Mouse (Mus musculus) CH12.LX (cell line): ENCODE data around the gene Srgn. TPM values are rescaled to one million over a fixed set of nuclear protein-coding genes. Genes with fewer than 3 reads are reported as not detected.

Experiments
- DNase-seq: peaks from one replicate; pipeline ENCODE4 v3.0.0-alpha.2; 2013; ENCODE audit errors: extremely low read depth
- H3K27ac ChIP-seq: 2 replicates; pipeline ENCODE4 v1.5.1; 2012; ENCODE audit warnings: low read depth, mild to moderate bottlenecking, control low read depth, moderate library complexity; ENCODE audit not compliant: insufficient read depth
- H3K27me3 ChIP-seq: replicated peaks from 2 replicates; pipeline ENCODE3; 2012; ENCODE audit warnings: inconsistent platforms
- H3K36me3 ChIP-seq, 2 experiments: replicated peaks in 1 of 2; 2 replicates each; pipeline versions ENCODE3 to v1.6.1; 2012; ENCODE audit warnings: inconsistent platforms in 1 of 2, low read length in 1 of 2, mild to moderate bottlenecking in 1 of 2, mixed read lengths in 1 of 2, moderate library complexity in 1 of 2; ENCODE audit not compliant: control insufficient read depth in 1 of 2, insufficient read depth in 1 of 2
- H3K4me1 ChIP-seq, 2 experiments: 2 replicates each; pipeline ENCODE4 v1.6.1; 2012; ENCODE audit warnings: inconsistent platforms in 1 of 2, moderate library complexity in 1 of 2; ENCODE audit not compliant: insufficient read depth in 2 of 2, control insufficient read depth in 1 of 2
- H3K4me2 ChIP-seq: 2 replicates; pipeline ENCODE4 v1.6.1; 2012; ENCODE audit warnings: low read depth, mild to moderate bottlenecking, control low read depth; ENCODE audit not compliant: poor library complexity, insufficient read depth, severe bottlenecking
- H3K4me3 ChIP-seq, 3 experiments: fragments of 150-350 bp in 1 of 3; sonication (generic) in 1 of 3; replicated peaks in 1 of 3; 2 replicates each; pipeline versions ENCODE3 to v1.5.1; 2011 to 2012; ENCODE audit warnings: low read depth in 2 of 3, low read length in 2 of 3, mild to moderate bottlenecking in 2 of 3, moderate library complexity in 2 of 3, control low read depth in 1 of 3, improper control_type of control experiment in 1 of 3, inconsistent platforms in 1 of 3, mixed read lengths in 1 of 3; ENCODE audit not compliant: poor library complexity in 1 of 3
- H3K79me2 ChIP-seq: replicated peaks from 2 replicates; pipeline ENCODE4 v1.6.1; 2012; ENCODE audit warnings: mild to moderate bottlenecking, moderate library complexity; ENCODE audit not compliant: control insufficient read depth, poor library complexity, insufficient read depth, severe bottlenecking; ENCODE audit errors: extremely low read depth
- H3K9ac ChIP-seq: 2 replicates; pipeline ENCODE4 v1.6.1; 2012; ENCODE audit warnings: low read depth, mild to moderate bottlenecking, control low read depth, moderate library complexity; ENCODE audit not compliant: insufficient read depth
- H3K9me3 ChIP-seq: replicated peaks from 2 replicates; pipeline ENCODE3; 2012; ENCODE audit warnings: low read length, inconsistent platforms, mixed read lengths
- BHLHE40 ChIP-seq: IDR thresholded peaks from 2 replicates; pipeline ENCODE4 v1.6.1; 2011; ENCODE audit warnings: mild to moderate bottlenecking, low read depth, low read length, improper control_type of control experiment
- CTCF ChIP-seq, 2 experiments: IDR thresholded peaks in 1 of 2; conservative IDR thresholded peaks in 1 of 2; 2 replicates each; pipeline ENCODE4 v1.5.1; 2011 to 2012; ENCODE audit warnings: low read depth in 2 of 2, low read length in 2 of 2, improper control_type of control experiment in 1 of 2, inconsistent platforms in 1 of 2, mild to moderate bottlenecking in 1 of 2, moderate library complexity in 1 of 2
- E2F4 ChIP-seq: IDR thresholded peaks from 2 replicates; pipeline ENCODE4 v1.6.1; 2011; ENCODE audit warnings: low read depth, low read length, improper control_type of control experiment; ENCODE audit not compliant: insufficient replicate concordance
- EP300 ChIP-seq: IDR thresholded peaks from 2 replicates; pipeline ENCODE4 v1.6.1; 2011; ENCODE audit warnings: low read length, improper control_type of control experiment
- ETS1 ChIP-seq: conservative IDR thresholded peaks from 2 replicates; pipeline ENCODE4 v1.6.1; 2012; ENCODE audit warnings: low read depth, mild to moderate bottlenecking, inconsistent platforms, low read length, improper control_type of control experiment, moderate library complexity
- HCFC1 ChIP-seq: IDR thresholded peaks from 2 replicates; pipeline ENCODE4 v1.6.1; 2012; ENCODE audit warnings: low read depth, mild to moderate bottlenecking, inconsistent platforms, low read length, improper control_type of control experiment
- IRF4 ChIP-seq: IDR thresholded peaks from 2 replicates; pipeline ENCODE4 v1.6.1; 2014; ENCODE audit warnings: low read depth, mild to moderate bottlenecking, inconsistent platforms, low read length, improper control_type of control experiment
- JUND ChIP-seq: conservative IDR thresholded peaks from 2 replicates; pipeline ENCODE4 v1.6.1; 2011; ENCODE audit warnings: low read depth, low read length, improper control_type of control experiment
- MAX ChIP-seq: IDR thresholded peaks from 2 replicates; pipeline ENCODE4 v1.6.1; 2011; ENCODE audit warnings: low read length, improper control_type of control experiment
- PAX5 ChIP-seq: IDR thresholded peaks from 2 replicates; pipeline ENCODE4 v1.6.1; 2012; ENCODE audit warnings: low read length, inconsistent platforms, mixed read lengths
- POLR2A ChIP-seq: IDR thresholded peaks from 2 replicates; pipeline ENCODE4 v1.6.1; 2011; ENCODE audit warnings: low read depth, mild to moderate bottlenecking, improper control_type of control experiment, low read length
- SIN3A ChIP-seq: IDR thresholded peaks from 2 replicates; pipeline ENCODE4 v1.6.1; 2012; ENCODE audit warnings: low read length, improper control_type of control experiment, inconsistent platforms
- TBP ChIP-seq: conservative IDR thresholded peaks from 2 replicates; pipeline ENCODE4 v1.6.1; 2011; ENCODE audit warnings: low read depth, low read length, improper control_type of control experiment
- UBTF ChIP-seq: IDR thresholded peaks from 2 replicates; pipeline ENCODE4 v1.6.1; 2012; ENCODE audit warnings: low read depth, mild to moderate bottlenecking, inconsistent platforms, low read length, improper control_type of control experiment, moderate library complexity
- USF1 ChIP-seq: IDR thresholded peaks from 2 replicates; pipeline ENCODE4 v1.6.1; 2014; ENCODE audit warnings: low read depth, mild to moderate bottlenecking, inconsistent platforms, low read length, improper control_type of control experiment
- ZKSCAN1 ChIP-seq: IDR thresholded peaks from 2 replicates; pipeline ENCODE4 v1.6.1; 2012; ENCODE audit warnings: low read depth, inconsistent platforms, low read length, improper control_type of control experiment, borderline replicate concordance
- ZNF384 ChIP-seq: IDR thresholded peaks from 2 replicates; pipeline ENCODE4 v1.6.1; 2012; ENCODE audit warnings: low read depth, low read length, improper control_type of control experiment, inconsistent platforms
- dilution Hi-C: fragments of 300-500 bp; cut with MboI; formaldehyde crosslinking; loops from 2 replicates; pipeline ENCODE4 v1.14.3; 2020; ENCODE audit warnings: low sequenced_read_pairs; ENCODE audit not compliant: extremely low pct_unique_long_range_greater_than_20kb, extremely low pct_ligation_motif_present
- in situ Hi-C: fragments of 300-500 bp; cut with MboI; formaldehyde crosslinking; loops from 3 replicates; pipeline ENCODE4 v1.14.3; 2019; ENCODE audit warnings: low sequenced_read_pairs, low pct_ligation_motif_present, low pct_unique_long_range_greater_than_20kb, mixed read lengths
- polyA plus RNA-seq: library from polyadenylated mRNA; unstranded; fragments of >175 nt; gene quantifications from 2 replicates; pipeline ENCODE4 v1.2.1, GENCODE M21; 2012; ENCODE audit warnings: low read depth; ENCODE audit not compliant: insufficient read length
- total RNA-seq, 2 experiments: library from RNA; depleted of rRNA; stranded (reverse); fragments of 300-350 nt in 1 of 2; fragments of >200 nt in 1 of 2; gene quantifications; 2 replicates each; pipeline ENCODE4 v1.2.3; 2012 to 2014

Gene Srgn
- total and polyA plus RNA-seq, 3 experiments = 189 to 519 (median 516) TPM

DNA sequence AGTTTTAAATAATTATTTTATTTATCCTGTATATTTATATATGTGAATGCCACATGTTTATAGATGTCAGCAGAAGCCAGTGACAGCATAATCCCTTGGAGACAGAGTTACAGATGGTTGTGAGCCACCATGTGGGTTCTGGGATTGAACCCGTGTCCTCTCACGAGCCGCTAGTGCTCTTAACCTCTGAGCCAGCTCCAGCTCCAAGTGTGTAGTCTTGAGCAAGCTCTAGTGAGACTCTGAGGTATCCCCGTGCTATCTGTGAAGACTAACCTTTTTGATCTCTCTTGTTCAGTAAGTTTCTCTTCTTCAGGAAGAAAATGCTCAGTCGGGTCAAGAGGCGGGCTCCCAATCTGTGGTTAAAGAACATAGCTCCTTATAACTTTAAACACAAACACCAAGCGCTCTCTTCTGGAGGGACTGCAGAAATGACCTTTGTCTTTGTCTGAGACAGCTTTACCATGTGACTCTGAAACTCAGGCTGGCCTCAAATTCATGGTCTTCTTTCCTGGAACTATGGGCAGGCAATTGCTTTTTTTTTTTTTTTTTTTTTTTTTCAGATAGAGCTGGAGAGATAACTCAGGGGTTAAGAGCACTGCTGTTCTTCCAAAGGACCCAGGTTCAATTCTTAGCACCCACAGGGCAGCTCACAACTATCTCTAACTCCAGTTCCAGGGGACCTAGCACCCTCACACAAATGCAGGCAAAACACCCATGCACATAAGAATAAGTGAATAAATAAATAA, 43.0 kb upstream of the Srgn start:
- H3K36me3 ChIP-seq = peaks cover 52 to 76% of the 10 kb centered on the region in 2 experiments

DNA sequence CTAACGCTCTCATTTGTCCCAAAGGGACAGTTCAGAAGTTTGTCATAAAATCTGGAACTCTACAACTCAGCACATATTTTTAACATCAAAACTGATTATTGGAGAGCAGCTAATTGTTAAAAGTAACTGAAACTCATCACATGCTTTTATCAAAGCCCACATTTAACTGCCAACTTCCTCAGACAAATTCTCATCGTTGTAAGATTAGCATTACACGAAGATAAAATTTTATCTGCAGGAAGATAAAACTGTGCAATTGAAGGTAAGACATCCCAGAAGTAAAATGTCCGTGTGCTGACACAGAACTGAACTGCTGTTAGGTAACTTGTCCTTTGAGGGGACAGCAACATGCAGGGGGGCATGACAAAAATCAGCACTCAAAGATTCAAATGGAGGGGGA, 41.6 kb upstream of the Srgn start:
- H3K4me1 ChIP-seq = no peaks in the 10 kb centered on the region
- no peak overlapping the region for H3K4me3 ChIP-seq
- no peaks in the 10 kb centered on the region for H3K9me3 ChIP-seq
- no peak for TF ChIP-seq HCFC1
- no peak for TF ChIP-seq UBTF
- TF ChIP-seq POLR2A = no peak
- TF ChIP-seq IRF4 = no peak
- TF ChIP-seq EP300 = no peak
- TF ChIP-seq PAX5 = no peak
- no peak for TF ChIP-seq SIN3A
- TF ChIP-seq ZNF384 = no peak
- no peak for TF ChIP-seq JUND
- TF ChIP-seq TBP = no peak
- peaks cover 50 to 75% of the 10 kb centered on the region in 2 experiments for H3K36me3 ChIP-seq
- H3K79me2 ChIP-seq = no peaks in the 10 kb centered on the region; the same call in 1 of the 2 replicates
- H3K9ac ChIP-seq = no peak overlapping the region
- no peak overlapping the region for H3K27ac ChIP-seq
- in situ Hi-C loops = no loop called here
- DNase-seq = no peak
- no peaks in the 10 kb centered on the region for H3K27me3 ChIP-seq
- dilution Hi-C loops = no loop called here
- H3K4me2 ChIP-seq = no peak overlapping the region

More for the DNA sequence above, 43.0 kb upstream of the Srgn start:
- Histone ChIP-seq H3K4me1 (no peaks in the 10 kb centered on the region), H3K9me3 (no peaks in the 10 kb centered on the region), H3K79me2 (no peaks in the 10 kb centered on the region; the same call in 1 of the 2 replicates), H3K27me3 (no peaks in the 10 kb centered on the region), H3K27ac (no peak overlapping the region), H3K4me3 (no peak overlapping the region), H3K4me2 (no peak overlapping the region), H3K9ac (no peak overlapping the region)
- DNase-seq = no peak
- in situ Hi-C loops = no loop called here
- TF ChIP-seq ZKSCAN1 (no peak), USF1 (no peak), ETS1 (no peak), BHLHE40 (no peak), E2F4 (no peak), CTCF (conservative IDR thresholded peaks at IDR 0.05 in 1 of 2, IDR thresholded peaks at IDR 0.05 in 1 of 2; ENCODE audit: low read depth in 2 of 2, low read length in 2 of 2) (peak in 1 of 2 experiments; percentile 20; a peak in 1 of 4 replicates), MAX (no peak), EP300 (no peak)
- dilution Hi-C loops = no loop called here
